Mouse (Mus musculus) embryonic facial prominence, embryonic 15.5 days (tissue): ENCODE measurements around the gene Trat1. TPM values are rescaled to one million over a fixed set of nuclear protein-coding genes. Genes with fewer than 3 reads are reported as not detected.

Source experiments
- ATAC-seq: fragments of 200-750 bp; cut with Nextera tagmentation; 2 replicates; pipeline ENCODE4 v1.8.0; 2017; ENCODE audit warnings: low read depth, moderate TSS enrichment; ENCODE audit not compliant: insufficient number of reproducible peaks, low FRiP score, low TSS enrichment
- H3K27ac ChIP-seq: fragments of 300-500 bp; sonication (generic); replicated peaks from 2 replicates; pipeline ENCODE4 v1.5.1; 2015; ENCODE audit warnings: mild to moderate bottlenecking, inconsistent platforms
- H3K27me3 ChIP-seq: fragments of 300-500 bp; sonication (generic); 2 replicates; pipeline ENCODE4 v1.6.1; 2015; ENCODE audit warnings: inconsistent platforms
- H3K36me3 ChIP-seq: fragments of 300-500 bp; sonication (generic); 2 replicates; pipeline ENCODE4 v1.6.1; 2015; ENCODE audit warnings: mild to moderate bottlenecking, inconsistent platforms
- H3K4me1 ChIP-seq: fragments of 300-500 bp; sonication (generic); 2 replicates; pipeline ENCODE4 v1.6.1; 2015; ENCODE audit warnings: inconsistent platforms
- H3K4me2 ChIP-seq: fragments of 300-500 bp; sonication (generic); replicated peaks from 2 replicates; pipeline ENCODE4 v1.6.1; 2015; ENCODE audit warnings: mild to moderate bottlenecking, inconsistent platforms
- H3K4me3 ChIP-seq: fragments of 300-500 bp; sonication (generic); replicated peaks from 2 replicates; pipeline ENCODE4 v1.5.1; 2015; ENCODE audit warnings: mild to moderate bottlenecking, inconsistent platforms
- H3K9ac ChIP-seq: fragments of 300-500 bp; sonication (generic); 2 replicates; pipeline ENCODE4 v1.6.1; 2015; ENCODE audit warnings: inconsistent platforms
- H3K9me3 ChIP-seq: fragments of 300-500 bp; sonication (generic); replicated peaks from 2 replicates; pipeline ENCODE4 v1.6.1; 2016; ENCODE audit warnings: inconsistent platforms
- WGBS: fragments of 180-500 bp; shearing (Covaris S2); methylation state at CpG from one replicate; pipeline ENCODE4 v1.1.7; 2015; 5-methylcytosine and 5-hydroxymethylcytosine counted together
- polyA plus RNA-seq: library from polyadenylated mRNA; unstranded; fragments of >200 nt; fragmentation: Nextera tagmentation; extraction: Ambion mirVana; gene quantifications from 2 replicates; pipeline ENCODE4 v1.2.1, GENCODE M21; 2015

The Trat1 gene
- polyA plus RNA-seq: not detected in 2 replicates

DNA sequence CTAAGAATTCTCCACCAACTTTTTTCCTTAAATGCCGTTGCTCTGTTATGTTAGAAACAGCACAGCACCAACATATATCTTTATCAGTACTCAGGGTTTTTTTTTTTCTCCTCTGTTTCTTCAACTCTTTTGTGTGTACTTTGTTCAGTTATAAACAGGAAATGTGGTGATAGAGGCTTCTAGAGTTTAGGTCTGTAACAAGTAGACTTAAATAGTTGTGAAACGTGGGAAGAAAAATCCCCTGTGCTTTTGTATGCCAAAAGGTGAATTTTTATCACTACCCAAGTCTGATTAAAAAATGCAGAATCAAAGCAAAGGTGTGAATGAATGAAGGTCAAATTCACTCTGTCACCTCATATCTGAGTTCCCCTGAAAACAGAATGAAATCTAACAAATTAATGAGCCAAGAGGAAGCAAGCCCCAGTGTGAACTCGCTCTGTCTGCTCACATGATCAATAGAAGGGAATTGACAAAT lies at the start of gene Trat1:
TSS of gene Trat1 (minus strand) at position 51 of the 475 bp plus-strand sequence.
- H3K9me3 ChIP-seq: no peaks in the 10 kb centered on the region
- H3K4me1 ChIP-seq: no peaks in the 10 kb centered on the region
- WGBS: 92% methylated on average over 3 of the region's 3 CpGs
- no peaks in the 10 kb centered on the region for H3K27me3 ChIP-seq
- H3K9ac ChIP-seq: no peak within 1 kb of the TSS
- H3K4me2 ChIP-seq: no peak within 1 kb of the TSS
- ATAC-seq: no peak
- no peak within 1 kb of the TSS for H3K27ac ChIP-seq
- H3K4me3 ChIP-seq: no peak within 1 kb of the TSS
- H3K36me3 ChIP-seq: no peaks in the 10 kb centered on the region

DNA sequence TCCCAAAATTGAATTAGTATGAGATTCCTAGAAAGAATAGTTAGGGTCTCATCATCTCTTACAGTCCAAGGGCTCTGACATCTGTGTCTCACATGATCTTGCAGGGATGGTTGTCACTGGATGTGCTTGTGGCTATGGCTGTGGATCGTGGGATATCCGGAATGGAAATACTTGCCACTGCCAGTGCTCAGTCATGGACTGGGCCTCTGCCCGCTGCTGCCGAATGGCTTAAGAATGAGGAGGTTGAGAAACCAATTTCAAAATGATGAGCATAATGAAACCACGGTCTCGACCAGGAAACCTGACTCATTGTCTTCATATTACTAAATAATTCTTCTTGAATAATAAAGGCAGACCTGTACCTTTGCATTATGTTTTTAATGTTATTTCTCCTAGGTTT lies 46.7 kb upstream of the Trat1 start:
- 89% methylated on average over 6 of the region's 6 CpGs for WGBS
- Histone ChIP-seq H3K36me3 (no peaks in the 10 kb centered on the region), H3K27me3 (no peaks in the 10 kb centered on the region), H3K4me1 (no peaks in the 10 kb centered on the region), H3K4me3 (no peak overlapping the region), H3K4me2 (no peak overlapping the region), H3K9me3 (no peaks in the 10 kb centered on the region), H3K9ac (no peak overlapping the region), H3K27ac (no peak overlapping the region)
- no peak for ATAC-seq

DNA sequence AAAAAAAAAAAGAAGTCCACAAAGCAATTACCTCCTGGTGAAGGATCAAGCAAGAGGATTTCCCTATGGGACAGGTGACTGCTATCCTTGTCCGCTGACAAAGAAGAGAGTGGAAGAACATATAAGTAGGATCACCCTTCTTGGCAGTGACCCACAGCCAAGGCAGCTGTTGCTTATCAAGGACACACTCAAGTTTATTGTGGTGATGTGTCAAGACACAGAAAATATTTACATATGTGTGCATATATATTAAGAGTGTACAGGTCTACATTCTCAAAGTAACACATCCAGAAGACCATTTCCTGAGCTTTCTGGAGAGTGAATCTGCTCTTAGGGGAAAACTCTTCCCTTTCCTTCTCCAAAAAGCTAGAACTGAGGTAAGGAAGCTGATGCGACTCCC lies 44.9 kb upstream of the Trat1 start, which contains the start of gene Retnlb:
TSS of gene Retnlb (plus strand) at position 162 of the 400 bp plus-strand sequence.
- WGBS: 85% methylated on average over 2 of the region's 2 CpGs
- no peak within 1 kb of the TSS for H3K4me3 ChIP-seq

DNA sequence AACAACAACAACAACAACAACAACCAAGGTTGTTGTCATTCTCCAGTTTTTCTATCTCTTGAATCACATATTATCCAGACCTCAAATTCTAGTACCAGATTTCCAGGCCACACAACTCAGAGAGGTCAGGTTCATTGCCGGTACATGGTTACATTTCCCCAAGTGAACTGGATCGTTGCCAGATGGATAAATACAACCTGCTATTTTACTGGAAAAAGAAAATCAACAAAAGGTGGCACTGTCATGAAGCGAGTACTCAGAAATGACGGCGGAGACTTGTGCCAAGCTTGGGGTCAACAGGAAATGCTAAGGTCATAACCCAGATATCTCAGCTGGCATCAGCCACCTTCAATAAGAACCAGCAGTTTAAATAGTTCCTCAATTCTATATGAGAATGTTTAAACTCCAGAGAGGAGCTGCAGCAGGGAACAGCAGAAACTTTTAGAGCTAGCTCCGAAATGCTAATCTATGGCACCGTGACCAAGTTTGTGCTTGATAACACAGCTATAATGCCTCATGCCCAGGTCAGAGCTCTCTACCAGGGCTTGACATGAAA lies 40.1 kb upstream of the Trat1 start:
- Histone ChIP-seq H3K4me2 (no peak overlapping the region), H3K4me1 (no peaks in the 10 kb centered on the region), H3K9me3 (no peaks in the 10 kb centered on the region), H3K36me3 (no peaks in the 10 kb centered on the region), H3K4me3 (no peak overlapping the region), H3K9ac (no peak overlapping the region), H3K27me3 (no peaks in the 10 kb centered on the region), H3K27ac (no peak overlapping the region)
- no peak for ATAC-seq
- 55% methylated on average over 7 of the region's 7 CpGs for WGBS

More for the DNA sequence above, 44.9 kb upstream of the Trat1 start, which contains the start of gene Retnlb:
- no peak within 1 kb of the TSS for H3K4me2 ChIP-seq
- no peak for ATAC-seq
- H3K9me3 ChIP-seq: no peaks in the 10 kb centered on the region
- no peaks in the 10 kb centered on the region for H3K27me3 ChIP-seq
- no peaks in the 10 kb centered on the region for H3K36me3 ChIP-seq
- H3K4me1 ChIP-seq: no peaks in the 10 kb centered on the region
- no peak within 1 kb of the TSS for H3K9ac ChIP-seq
- no peak within 1 kb of the TSS for H3K27ac ChIP-seq

DNA sequence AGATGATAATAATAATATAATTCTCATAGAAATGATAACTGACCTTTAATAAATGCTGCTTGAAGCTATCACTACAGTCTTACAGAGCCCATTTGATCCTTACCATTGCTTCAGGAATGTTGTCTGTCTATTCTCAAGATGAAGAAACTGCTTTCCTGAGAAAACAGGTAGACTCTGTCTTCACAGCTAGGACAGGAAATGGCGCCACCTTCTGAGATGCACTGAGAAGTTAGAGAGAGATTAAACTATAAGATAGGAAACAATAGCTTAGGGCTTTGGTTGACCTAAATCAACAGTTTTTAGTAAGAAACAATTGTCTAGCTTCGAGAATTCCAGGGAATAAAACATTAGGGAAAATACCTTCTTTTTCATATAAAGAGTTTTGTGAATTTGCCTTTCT lies 37.6 kb upstream of the Trat1 start:
- no peak overlapping the region for H3K4me3 ChIP-seq
- WGBS: 49% methylated on average over 2 of the region's 2 CpGs

DNA sequence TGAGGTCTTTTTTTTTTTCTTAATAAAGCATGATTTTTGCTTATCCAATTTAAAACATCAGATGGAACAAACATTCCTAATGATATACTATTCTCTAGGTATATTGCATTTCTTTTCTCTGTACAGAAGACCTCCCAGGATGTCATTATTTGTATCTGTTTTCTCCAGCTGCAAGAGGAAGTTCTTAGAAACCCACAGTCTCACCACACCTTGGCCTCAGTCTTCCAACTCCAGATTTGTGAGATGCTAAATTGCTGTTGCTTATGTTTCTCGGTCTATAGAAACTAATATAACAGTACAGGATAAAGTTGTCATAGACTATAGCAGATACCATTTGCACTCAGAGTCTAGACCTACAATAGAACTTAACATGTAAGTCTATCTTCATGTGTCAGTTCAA lies 34.7 kb upstream of the Trat1 start:
- 68% methylated on average over 1 of the region's 1 CpGs for WGBS
- no peak overlapping the region for H3K4me3 ChIP-seq
- no peak for ATAC-seq
- no peaks in the 10 kb centered on the region for H3K27me3 ChIP-seq
- no peaks in the 10 kb centered on the region for H3K36me3 ChIP-seq
- no peak overlapping the region for H3K27ac ChIP-seq
- H3K4me1 ChIP-seq: no peaks in the 10 kb centered on the region
- H3K9me3 ChIP-seq: no peaks in the 10 kb centered on the region
- no peak overlapping the region for H3K9ac ChIP-seq
- H3K4me2 ChIP-seq: no peak overlapping the region

More for the DNA sequence above, 37.6 kb upstream of the Trat1 start:
- H3K27me3 ChIP-seq: no peaks in the 10 kb centered on the region
- no peaks in the 10 kb centered on the region for H3K36me3 ChIP-seq
- H3K4me1 ChIP-seq: no peaks in the 10 kb centered on the region
- no peak overlapping the region for H3K9ac ChIP-seq
- no peak overlapping the region for H3K27ac ChIP-seq
- H3K9me3 ChIP-seq: no peaks in the 10 kb centered on the region
- H3K4me2 ChIP-seq: no peak overlapping the region
- ATAC-seq: no peak

GRCm38 (mm10) chr16:48805412-48805811 lies 33.6 kb upstream of the Trat1 start:
- no peaks in the 10 kb centered on the region for H3K4me1 ChIP-seq
- no peak for ATAC-seq
- no peak overlapping the region for H3K9ac ChIP-seq
- 77% methylated on average over 1 of the region's 1 CpGs for WGBS
- H3K36me3 ChIP-seq: no peaks in the 10 kb centered on the region
- H3K27ac ChIP-seq: no peak overlapping the region
- no peaks in the 10 kb centered on the region for H3K9me3 ChIP-seq
- H3K4me2 ChIP-seq: no peak overlapping the region
- H3K27me3 ChIP-seq: no peaks in the 10 kb centered on the region
- no peak overlapping the region for H3K4me3 ChIP-seq

DNA sequence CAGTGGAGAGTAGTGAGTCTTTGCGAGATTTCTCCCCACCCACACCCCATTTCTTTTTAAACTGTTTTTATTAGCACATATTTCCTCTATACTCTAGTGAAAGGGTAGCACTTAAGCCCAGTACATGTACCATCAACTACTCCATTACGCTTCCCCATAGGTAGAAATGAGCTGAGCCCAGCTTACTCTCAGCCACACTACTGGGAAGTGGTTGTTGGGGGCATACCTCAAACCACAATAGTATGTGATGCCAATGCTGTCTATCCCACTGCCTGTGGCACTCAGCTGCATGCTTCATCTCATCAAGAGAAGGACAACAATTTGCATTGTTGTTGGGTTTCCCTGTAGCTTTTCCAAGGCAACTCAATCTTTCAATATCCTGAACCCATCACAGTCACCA lies 29.1 kb upstream of the Trat1 start:
- no peak overlapping the region for H3K9ac ChIP-seq
- WGBS: 89% methylated on average over 2 of the region's 2 CpGs
- no peak overlapping the region for H3K27ac ChIP-seq
- no peak overlapping the region for H3K4me3 ChIP-seq
- no peaks in the 10 kb centered on the region for H3K9me3 ChIP-seq
- ATAC-seq: no peak
- no peaks in the 10 kb centered on the region for H3K27me3 ChIP-seq
- H3K4me2 ChIP-seq: no peak overlapping the region
- H3K36me3 ChIP-seq: no peaks in the 10 kb centered on the region
- no peaks in the 10 kb centered on the region for H3K4me1 ChIP-seq

DNA sequence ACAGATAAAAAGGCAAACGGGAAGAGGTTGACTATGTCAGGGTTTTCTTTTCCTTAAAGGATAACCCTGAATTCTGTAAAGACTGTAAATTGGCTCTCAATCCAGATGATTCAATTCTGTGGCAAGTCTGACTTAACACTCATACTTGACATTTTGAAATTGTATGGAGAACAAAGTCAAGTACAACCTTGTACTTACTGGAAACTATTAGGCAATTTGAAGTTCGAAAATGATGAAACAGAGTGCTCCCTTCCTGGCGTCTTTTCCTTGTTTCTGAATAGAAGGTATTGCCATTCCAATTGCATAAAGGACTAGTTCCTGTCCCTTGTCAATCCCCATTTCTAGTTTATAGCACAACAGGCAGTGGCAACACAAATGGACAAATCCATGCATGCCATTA lies 27.6 kb upstream of the Trat1 start:
- no peaks in the 10 kb centered on the region for H3K4me1 ChIP-seq
- H3K36me3 ChIP-seq: no peaks in the 10 kb centered on the region
- H3K27ac ChIP-seq: no peak overlapping the region
- H3K4me2 ChIP-seq: no peak overlapping the region
- no peak overlapping the region for H3K4me3 ChIP-seq
- no peaks in the 10 kb centered on the region for H3K9me3 ChIP-seq
- WGBS: 84% methylated on average over 3 of the region's 3 CpGs
- ATAC-seq: no peak
- H3K27me3 ChIP-seq: no peaks in the 10 kb centered on the region
- H3K9ac ChIP-seq: no peak overlapping the region

- Histone ChIP-seq H3K36me3 (no peaks in the 10 kb centered on the region), H3K4me1 (no peaks in the 10 kb centered on the region), H3K4me3 (no peak overlapping the region), H3K9me3 (no peaks in the 10 kb centered on the region), H3K27ac (no peak overlapping the region), H3K9ac (no peak overlapping the region), H3K27me3 (no peaks in the 10 kb centered on the region), H3K4me2 (no peak overlapping the region)
- 79% methylated on average over 3 of the region's 3 CpGs for WGBS
- ATAC-seq: no peak
Measured at GRCm38 (mm10) chr16:48798285-48798684, 26.5 kb upstream of the Trat1 start.

DNA sequence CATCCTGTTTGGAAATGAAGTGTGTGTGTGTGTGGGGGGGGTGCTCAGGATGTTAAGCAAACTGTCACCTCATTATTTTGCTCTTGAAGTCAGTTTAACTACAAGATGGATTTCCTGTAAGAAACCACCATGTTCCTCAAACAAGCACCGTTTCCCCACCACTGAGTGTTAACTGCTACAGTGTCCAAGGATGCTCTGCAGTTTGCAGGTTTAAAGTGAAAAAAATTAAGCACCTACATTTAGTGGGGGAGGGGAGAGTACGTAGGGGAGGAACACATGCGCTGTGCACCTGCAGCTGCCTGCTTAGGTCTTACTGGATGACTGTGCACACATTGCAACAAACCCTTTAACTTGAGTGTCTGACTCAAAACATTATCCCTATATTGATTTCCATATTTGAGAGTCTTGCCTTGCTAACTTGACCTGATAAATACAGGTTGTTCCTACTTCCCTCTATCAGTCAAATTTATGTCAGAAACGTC lies 16.9 kb upstream of the Trat1 start:
- no peaks in the 10 kb centered on the region for H3K36me3 ChIP-seq
- no peak for ATAC-seq
- 72% methylated on average over 4 of the region's 4 CpGs for WGBS
- H3K4me2 ChIP-seq: no peak overlapping the region
- H3K27ac ChIP-seq: no peak overlapping the region
- H3K9ac ChIP-seq: no peak overlapping the region
- H3K27me3 ChIP-seq: no peaks in the 10 kb centered on the region
- no peaks in the 10 kb centered on the region for H3K9me3 ChIP-seq
- no peaks in the 10 kb centered on the region for H3K4me1 ChIP-seq
- no peak overlapping the region for H3K4me3 ChIP-seq

GRCm38 (mm10) chr16:48786258-48786657 lies 14.4 kb upstream of the Trat1 start:
- no peak overlapping the region for H3K27ac ChIP-seq
- no peak for ATAC-seq
- 74% methylated on average over 3 of the region's 3 CpGs for WGBS
- H3K4me1 ChIP-seq: no peaks in the 10 kb centered on the region
- no peaks in the 10 kb centered on the region for H3K36me3 ChIP-seq
- H3K9ac ChIP-seq: no peak overlapping the region
- H3K4me3 ChIP-seq: no peak overlapping the region
- H3K9me3 ChIP-seq: no peaks in the 10 kb centered on the region
- no peaks in the 10 kb centered on the region for H3K27me3 ChIP-seq
- no peak overlapping the region for H3K4me2 ChIP-seq
